Mouse (Mus musculus): ENCODE results near the gene Afap1l2. TPM values are rescaled to one million over a fixed set of nuclear protein-coding genes. Genes with fewer than 3 reads are reported as not detected.

Gene Afap1l2
- polyA plus RNA-seq, 1 experiment = 15.2 TPM

DNA sequence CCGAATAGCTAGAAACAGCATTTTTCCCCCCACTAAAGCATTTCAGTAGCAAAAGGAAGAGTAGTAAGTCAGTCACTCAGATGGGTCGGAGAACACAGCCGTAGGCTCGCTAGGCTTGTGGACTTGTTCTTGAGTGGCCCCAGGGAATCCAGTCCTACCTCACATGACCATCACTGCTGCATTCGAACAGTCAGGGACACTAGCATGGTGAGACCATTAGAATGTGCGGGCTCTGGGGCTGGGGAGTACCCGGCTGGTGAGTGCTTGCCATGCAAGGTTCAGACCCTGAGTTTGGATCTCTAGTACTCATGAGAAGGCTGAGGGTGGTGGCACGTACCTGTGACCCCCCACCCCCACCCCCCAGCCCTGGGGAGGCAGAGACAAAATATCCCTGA, 9.8 kb upstream of the Afap1l2 start:
- no peaks in the 10 kb centered on the region for H3K36me3 ChIP-seq (ENCODE audit: control insufficient read depth, insufficient read depth)
- no peak overlapping the region for H3K4me2 ChIP-seq (ENCODE audit: low read depth)
- no peak overlapping the region for H3K4me3 ChIP-seq
- no peak overlapping the region for H3ac ChIP-seq (ENCODE audit: control insufficient read depth, insufficient read length)
- no peaks in the 10 kb centered on the region for H3K79me2 ChIP-seq (ENCODE audit: control insufficient read depth, insufficient read depth)
- TF ChIP-seq SRF (IDR thresholded peaks at IDR 0.05; ENCODE audit: control insufficient read depth, insufficient read length, low read depth) (no peak), MYOD1 (IDR thresholded peaks at IDR 0.05; ENCODE audit: control insufficient read depth in 1 of 3, insufficient read length in 2 of 3, low read depth in 2 of 3) (no peak), USF1 (IDR thresholded peaks at IDR 0.05; ENCODE audit: low read depth) (no peak)
- no peaks in the 10 kb centered on the region for H3K27me3 ChIP-seq (ENCODE audit: control insufficient read depth, insufficient read depth, insufficient read length)

GRCm38 (mm10) chr19:57016995-57017784, 9.2 kb upstream of the Afap1l2 start:
- H3K4me2 ChIP-seq (ENCODE audit: low read depth) = no peak overlapping the region
- no peaks in the 10 kb centered on the region for H3K27me3 ChIP-seq (ENCODE audit: control insufficient read depth, insufficient read depth, insufficient read length)
- no peak for TF ChIP-seq TCF3 (IDR thresholded peaks at IDR 0.05; ENCODE audit: insufficient read length, low read depth)
- no peak for TF ChIP-seq POLR2A (IDR thresholded peaks at IDR 0.05; ENCODE audit: insufficient read length, low read depth)
- no peak for TF ChIP-seq TCF12 (IDR thresholded peaks at IDR 0.05; ENCODE audit: insufficient read depth, poor library complexity, severe bottlenecking)
- no peak for TF ChIP-seq REST (IDR thresholded peaks at IDR 0.05; ENCODE audit: insufficient read depth, insufficient read length)
- H3K79me2 ChIP-seq (ENCODE audit: control insufficient read depth, insufficient read depth) = no peaks in the 10 kb centered on the region
- no peak overlapping the region for H3K4me3 ChIP-seq
- H3ac ChIP-seq (ENCODE audit: control insufficient read depth, insufficient read length) = no peak overlapping the region
- H3K36me3 ChIP-seq (ENCODE audit: control insufficient read depth, insufficient read depth) = no peaks in the 10 kb centered on the region

DNA sequence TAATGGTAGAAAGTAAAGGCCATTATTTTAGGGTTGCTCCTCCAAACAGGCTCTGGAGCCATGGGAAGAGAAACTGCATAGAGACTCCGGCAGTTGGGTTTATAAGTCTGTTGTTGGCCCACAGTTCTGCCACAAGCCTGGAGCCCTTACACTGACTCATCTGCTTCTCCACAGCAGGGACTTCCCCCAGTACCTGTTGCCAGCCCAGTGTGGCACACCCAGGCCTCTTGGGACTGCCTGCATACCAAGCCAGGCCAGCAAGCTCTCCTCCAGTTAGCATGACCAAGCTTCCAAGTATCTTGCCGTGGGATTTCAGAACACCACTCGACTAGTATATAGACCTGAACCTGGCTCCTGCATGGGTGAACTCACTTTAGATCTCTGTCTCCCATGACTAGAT, 6.8 kb upstream of the Afap1l2 start:
- TF ChIP-seq REST (IDR thresholded peaks at IDR 0.05; ENCODE audit: insufficient read depth, insufficient read length) (no peak), POLR2AphosphoS2 (IDR thresholded peaks at IDR 0.05; ENCODE audit: insufficient read length, low read depth) (no peak), MYOD1 (IDR thresholded peaks at IDR 0.05; ENCODE audit: control insufficient read depth in 1 of 3, insufficient read length in 2 of 3, low read depth in 2 of 3) (peak in 1 of 3 experiments; percentile 46), MYOG (IDR thresholded peaks at IDR 0.05; ENCODE audit: control insufficient read depth in 1 of 3, insufficient read depth in 1 of 3, insufficient read length in 2 of 3, low read depth in 2 of 3) (peak in 1 of 3 experiments; percentile 62)
- H3K4me3 ChIP-seq = no peak overlapping the region
- H3K27me3 ChIP-seq (ENCODE audit: control insufficient read depth, insufficient read depth, insufficient read length) = no peaks in the 10 kb centered on the region
- H3ac ChIP-seq (ENCODE audit: control insufficient read depth, insufficient read length) = no peak overlapping the region
- H3K36me3 ChIP-seq (ENCODE audit: control insufficient read depth, insufficient read depth) = no peaks in the 10 kb centered on the region
- peak overlapping the region; percentile 73 for H3K4me2 ChIP-seq (ENCODE audit: low read depth)
- H3K79me2 ChIP-seq (ENCODE audit: control insufficient read depth, insufficient read depth) = no peaks in the 10 kb centered on the region

DNA sequence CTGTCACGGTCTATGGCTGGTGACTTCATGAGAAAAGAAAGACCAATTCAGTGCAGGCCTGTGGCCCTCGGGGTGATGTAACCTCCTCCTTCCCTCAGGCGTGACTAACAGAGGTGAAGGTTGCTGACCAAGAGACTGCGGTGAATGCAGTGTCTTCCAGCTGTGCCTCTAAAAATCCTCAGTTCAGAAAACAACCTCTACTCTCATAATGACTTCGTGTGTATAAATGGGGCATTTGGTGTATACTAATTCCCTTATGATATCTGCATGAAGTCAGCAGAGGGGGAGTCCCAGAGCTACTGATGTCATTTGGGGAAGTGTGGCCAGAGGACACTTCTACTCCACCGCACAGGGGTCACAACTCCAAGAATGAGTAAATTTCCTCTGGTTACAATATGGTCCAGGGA, 5.2 kb upstream of the Afap1l2 start:
- no peaks in the 10 kb centered on the region for H3K27me3 ChIP-seq (ENCODE audit: control insufficient read depth, insufficient read depth, insufficient read length)
- no peak for TF ChIP-seq REST (IDR thresholded peaks at IDR 0.05; ENCODE audit: insufficient read depth, insufficient read length)
- peak; percentile 38; the same call in 1 of the 2 replicates for TF ChIP-seq CEBPB (IDR thresholded peaks at IDR 0.05; ENCODE audit: insufficient read depth, poor library complexity, severe bottlenecking)

GRCm38 (mm10) chr19:57012068-57012467, 4.0 kb upstream of the Afap1l2 start:
- H3K27me3 ChIP-seq (ENCODE audit: control insufficient read depth, insufficient read depth, insufficient read length) = no peaks in the 10 kb centered on the region
- H3K4me2 ChIP-seq (ENCODE audit: low read depth) = no peak overlapping the region
- TF ChIP-seq POLR2A (IDR thresholded peaks at IDR 0.05; ENCODE audit: insufficient read length, low read depth) (no peak), POLR2AphosphoS2 (IDR thresholded peaks at IDR 0.05; ENCODE audit: insufficient read length, low read depth) (no peak), TCF3 (IDR thresholded peaks at IDR 0.05; ENCODE audit: insufficient read length, low read depth) (no peak), CEBPB (IDR thresholded peaks at IDR 0.05; ENCODE audit: insufficient read depth, poor library complexity, severe bottlenecking) (no peak), REST (IDR thresholded peaks at IDR 0.05; ENCODE audit: insufficient read depth, insufficient read length) (no peak), MYOD1 (IDR thresholded peaks at IDR 0.05; ENCODE audit: control insufficient read depth in 1 of 3, insufficient read length in 2 of 3, low read depth in 2 of 3) (no peak), MYOG (IDR thresholded peaks at IDR 0.05; ENCODE audit: control insufficient read depth in 1 of 3, insufficient read depth in 1 of 3, insufficient read length in 2 of 3, low read depth in 2 of 3) (no peak), TCF12 (IDR thresholded peaks at IDR 0.05; ENCODE audit: insufficient read depth, poor library complexity, severe bottlenecking) (no peak), USF1 (IDR thresholded peaks at IDR 0.05; ENCODE audit: low read depth) (no peak), MAX (IDR thresholded peaks at IDR 0.05; ENCODE audit: low read depth) (no peak), SRF (IDR thresholded peaks at IDR 0.05; ENCODE audit: control insufficient read depth, insufficient read length, low read depth) (no peak), E2F4 (IDR thresholded peaks at IDR 0.05; ENCODE audit: insufficient read depth) (no peak)
- no peaks in the 10 kb centered on the region for H3K36me3 ChIP-seq (ENCODE audit: control insufficient read depth, insufficient read depth)
- H3ac ChIP-seq (ENCODE audit: control insufficient read depth, insufficient read length) = no peak overlapping the region
- H3K79me2 ChIP-seq (ENCODE audit: control insufficient read depth, insufficient read depth) = no peaks in the 10 kb centered on the region
- no peak overlapping the region for H3K4me3 ChIP-seq

More for the DNA sequence above, 5.2 kb upstream of the Afap1l2 start:
- Histone ChIP-seq H3K4me3 (no peak overlapping the region), H3K4me2 (ENCODE audit: low read depth) (peak overlapping the region; percentile 31), H3K36me3 (ENCODE audit: control insufficient read depth, insufficient read depth) (no peaks in the 10 kb centered on the region), H3ac (ENCODE audit: control insufficient read depth, insufficient read length) (no peak overlapping the region), H3K79me2 (ENCODE audit: control insufficient read depth, insufficient read depth) (no peaks in the 10 kb centered on the region)
